ENCODE assay signal across 7 mouse cellular contexts in the genomic region with DNA sequence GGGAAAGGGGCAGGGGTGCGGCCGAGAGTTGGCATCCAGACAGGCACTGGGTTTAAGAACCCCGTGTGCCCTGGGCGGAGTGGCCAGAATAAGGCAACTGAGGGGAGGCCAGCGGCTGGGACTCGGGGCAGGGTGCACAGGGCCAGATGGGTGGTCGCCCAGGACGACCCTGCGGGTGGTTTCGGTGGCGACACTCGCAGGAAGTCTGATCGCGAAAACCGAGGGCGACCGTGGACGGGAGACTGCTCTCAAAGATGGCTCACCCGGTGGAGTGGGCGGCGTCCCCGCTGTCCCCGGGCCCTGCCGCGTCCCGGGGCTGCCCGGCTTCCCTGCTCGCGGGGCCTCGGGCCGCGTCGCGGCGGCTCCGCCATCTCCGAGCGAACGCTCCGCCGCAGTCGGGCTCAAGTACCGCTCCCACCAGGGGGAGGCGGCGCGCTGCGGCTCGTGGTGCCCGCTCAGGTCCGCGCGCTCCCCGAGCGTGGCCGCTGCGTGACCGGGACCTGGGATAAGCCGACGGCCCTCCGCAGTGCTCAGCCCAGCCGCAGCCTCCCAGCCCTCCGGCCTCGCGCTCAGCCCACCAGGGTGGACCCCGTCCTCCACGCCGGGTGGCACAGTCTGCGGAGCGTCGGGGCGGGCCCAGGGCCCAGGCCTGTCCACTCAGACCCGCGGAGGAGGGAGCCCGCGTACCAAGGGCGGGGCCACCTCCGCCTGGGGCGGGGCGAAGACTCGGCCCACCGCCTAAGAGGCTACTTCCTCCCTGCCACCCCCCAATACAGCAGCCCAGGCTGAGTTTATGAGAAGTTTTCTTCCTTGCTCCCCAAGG. TPM values are rescaled to one million over a fixed set of nuclear protein-coding genes. Genes with fewer than 3 reads are reported as not detected.
DNase-seq lines count a peak whose midpoint lies in the region; ATAC-seq lines count a peak whose summit lies in the region.

TSS of gene Ndst2 (minus strand) at position 611 of the 823 bp plus-strand sequence.

- H3K9ac ChIP-seq in intestine, embryonic 15.5 days, result peak within 1 kb of the TSS; percentile 92

- peak within 1 kb of the TSS; percentile 79 for H3K4me3 ChIP-seq in intestine, embryonic 15.5 days (replicated peaks)
- peak within 1 kb of the TSS; percentile 91 for H3K4me3 ChIP-seq in midbrain, embryonic 10.5 days

- H3K27me3 ChIP-seq in intestine, embryonic 15.5 days (replicated peaks), result no peaks in the 10 kb centered on the region
- no peaks in the 10 kb centered on the region for H3K27me3 ChIP-seq in midbrain, embryonic 10.5 days (ENCODE audit: low read depth, poor library complexity, severe bottlenecking)

- peaks cover 21% of the 10 kb centered on the region for H3K4me1 ChIP-seq in intestine, embryonic 15.5 days (replicated peaks)
- H3K4me1 ChIP-seq in midbrain, embryonic 10.5 days, result peaks cover 22% of the 10 kb centered on the region

- H3K4me2 ChIP-seq in intestine, embryonic 15.5 days (replicated peaks), result peak within 1 kb of the TSS; percentile 85

- no peaks in the 10 kb centered on the region for H3K9me3 ChIP-seq in intestine, embryonic 15.5 days
- H3K9me3 ChIP-seq in midbrain, embryonic 10.5 days (replicated peaks), result no peaks in the 10 kb centered on the region

- WGBS in intestine, embryonic 15.5 days, result under 1% methylated on average over 81 of the region's 81 CpGs
- under 1% methylated on average over 81 of the region's 81 CpGs for WGBS in midbrain, embryonic 10.5 days

- intact Hi-C loops in gastrocnemius, postnatal 36 days (cut with DNase I), result no loop called here
- intact Hi-C loops in left cerebral cortex, postnatal 25 days (cut with DNase I), result loop anchor here (5.0 kb wide), 1 partner anchor 283 kb away; no protein-coding TSS in a partner anchor

- DNase-seq in adrenal gland, adult 2 months, result peak; percentile 94
- peak; percentile 88 for DNase-seq in embryo, embryonic 11.5 days (ENCODE audit: low read depth, low spot score)
- DNase-seq in gastrocnemius, postnatal 36 days, result peak; percentile 84 to 91
- peak; percentile 83 to 87 for DNase-seq in left cerebral cortex, postnatal 25 days (ENCODE audit: low spot score in 2 of 2)
- DNase-seq in midbrain, embryonic 10.5 days (ENCODE audit: low spot score), result peak; percentile 91
- peak; percentile 76 for DNase-seq in right cerebral cortex, postnatal 4 days

- peak; percentile 98 for ATAC-seq in intestine, embryonic 15.5 days

- H3K36me3 ChIP-seq in intestine, embryonic 15.5 days, result peaks cover 17% of the 10 kb centered on the region
- H3K36me3 ChIP-seq in midbrain, embryonic 10.5 days, result peaks cover 74% of the 10 kb centered on the region

- peak within 1 kb of the TSS; percentile 96 for H3K27ac ChIP-seq in intestine, embryonic 15.5 days
- peak within 1 kb of the TSS; percentile 98 for H3K27ac ChIP-seq in midbrain, embryonic 10.5 days (replicated peaks)

RNA-seq across cellular contexts. Expression of gene Ndst2, which starts in this region (rescaled TPM):
- total RNA-seq in adrenal gland, adult 2 months (2021), result 10 to 100 TPM; 24.6 to 25.0 TPM
- 34.9 and 35.9 TPM in 2 replicates for polyA plus RNA-seq in adrenal gland, adult 2 months (2012; rRNA removed)
- total RNA-seq in gastrocnemius, postnatal 36 days (2021), result 1 to 10 TPM; 4.9 to 7.3 TPM
- 20.4 and 21.9 TPM in 2 replicates for polyA plus RNA-seq in intestine, embryonic 15.5 days (2015; fragmentation: Nextera tagmentation; extraction: Ambion mirVana)
- 10 to 100 TPM; 14.9 to 17.4 TPM for total RNA-seq in left cerebral cortex, postnatal 25 days (2021)
- 24.0 and 26.2 TPM in 2 replicates for polyA plus RNA-seq in midbrain, embryonic 10.5 days (2016; fragmentation: Nextera tagmentation; extraction: Ambion mirVana)

Comparison
In these comparisons a context has a peak if more than half of its experiments do, and no peak if none do; other contexts are left out.
1. Peak in every context shown above with its lines: DNase-seq, ATAC-seq, H3K4me3 ChIP-seq and H3K27ac ChIP-seq.